Mouse (Mus musculus): ENCODE measurements around the gene Tcp10a. TPM values are rescaled to one million over a fixed set of nuclear protein-coding genes. Genes with fewer than 3 reads are reported as not detected.
"Not testable (repeated sequence)": the region's sequence is repeated elsewhere in the genome, so short reads cannot be mapped to it uniquely, and the experiment has no call there.

Gene Tcp10a
- polyA plus RNA-seq (2015; fragmentation: Nextera tagmentation; extraction: Ambion mirVana) = 0.09 and 0.13 TPM in 2 replicates

GRCm38 (mm10) chr17:7324346-7324745 is at the start of gene Tcp10a:
Tcp10a (plus strand) TSS chr17:7324646.
- ATAC-seq; H3K9me3 ChIP-seq (ENCODE audit: control insufficient read depth, low read length); H3K27me3 ChIP-seq (replicated peaks; ENCODE audit: control insufficient read depth, insufficient read depth, low read length); H3K36me3 ChIP-seq (ENCODE audit: control insufficient read depth, insufficient read depth, low read length); H3K27ac ChIP-seq (ENCODE audit: low read depth, low read length); H3K9ac ChIP-seq (ENCODE audit: low read depth, low read length); H3K4me1 ChIP-seq (ENCODE audit: control insufficient read depth, insufficient read depth, low read depth, low read length); H3K4me3 ChIP-seq (ENCODE audit: low read length); H3K4me2 ChIP-seq (ENCODE audit: low read length): not testable (repeated sequence)
- 96% methylated on average over 3 of the region's 5 CpGs for WGBS

- H3K9me3 ChIP-seq (ENCODE audit: control insufficient read depth, low read length) = no peaks in the 10 kb centered on the region
- no peaks in the 10 kb centered on the region for H3K4me1 ChIP-seq (ENCODE audit: control insufficient read depth, insufficient read depth, low read depth, low read length)
- no peak overlapping the region for H3K4me3 ChIP-seq (ENCODE audit: low read length)
- H3K27ac ChIP-seq (ENCODE audit: low read depth, low read length) = 0 out of 2 replicates have a peak overlapping the region, but pooled peaks have one; percentile 0
- no peak overlapping the region for H3K9ac ChIP-seq (ENCODE audit: low read depth, low read length)
- H3K4me2 ChIP-seq (ENCODE audit: low read length) = no peak overlapping the region
- 71% methylated on average over 15 of the region's 15 CpGs for WGBS
- H3K36me3 ChIP-seq (ENCODE audit: control insufficient read depth, insufficient read depth, low read length) = peaks cover 11% of the 10 kb centered on the region
- H3K27me3 ChIP-seq (replicated peaks; ENCODE audit: control insufficient read depth, insufficient read depth, low read length) = no peaks in the 10 kb centered on the region
- ATAC-seq = peak; percentile 40; the same call in 1 of the 2 replicates
These were observed 45.7 kb upstream of the Tcp10a start for GRCm38 (mm10) chr17:7278702-7279242.

DNA sequence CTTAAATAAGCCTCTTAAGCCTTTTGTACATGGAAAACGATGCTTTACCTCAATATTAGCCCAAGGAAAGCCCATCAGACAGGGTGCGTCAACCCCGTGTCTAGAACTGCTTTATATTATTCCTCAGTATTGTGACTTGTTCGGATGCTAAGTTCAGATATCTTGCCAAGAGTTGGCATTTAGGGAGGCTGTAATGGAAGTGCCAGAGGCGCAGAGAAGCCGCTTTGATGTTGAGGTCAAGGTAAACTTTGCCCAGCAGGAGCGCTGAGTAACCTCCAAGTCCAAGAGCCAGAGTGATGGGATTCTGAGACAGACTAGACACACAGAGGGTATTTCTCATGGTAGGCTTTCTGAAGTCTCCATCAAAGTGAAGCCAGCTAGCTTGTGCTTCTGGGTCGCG is 45.2 kb upstream of the Tcp10a start:
- H3K4me3 ChIP-seq (ENCODE audit: low read length) = no peak overlapping the region
- H3K4me2 ChIP-seq (ENCODE audit: low read length) = no peak overlapping the region
- H3K27me3 ChIP-seq (replicated peaks; ENCODE audit: control insufficient read depth, insufficient read depth, low read length) = no peaks in the 10 kb centered on the region
- H3K27ac ChIP-seq (ENCODE audit: low read depth, low read length) = 0 out of 2 replicates have a peak overlapping the region, but pooled peaks have one; percentile 0
- peaks cover under 1% of the 10 kb centered on the region; the same call in 1 of the 2 replicates for H3K4me1 ChIP-seq (ENCODE audit: control insufficient read depth, insufficient read depth, low read depth, low read length)
- WGBS = 87% methylated on average over 9 of the region's 9 CpGs
- no peak overlapping the region for H3K9ac ChIP-seq (ENCODE audit: low read depth, low read length)
- no peaks in the 10 kb centered on the region for H3K9me3 ChIP-seq (ENCODE audit: control insufficient read depth, low read length)
- ATAC-seq = no peak
- peaks cover 11% of the 10 kb centered on the region for H3K36me3 ChIP-seq (ENCODE audit: control insufficient read depth, insufficient read depth, low read length)

DNA sequence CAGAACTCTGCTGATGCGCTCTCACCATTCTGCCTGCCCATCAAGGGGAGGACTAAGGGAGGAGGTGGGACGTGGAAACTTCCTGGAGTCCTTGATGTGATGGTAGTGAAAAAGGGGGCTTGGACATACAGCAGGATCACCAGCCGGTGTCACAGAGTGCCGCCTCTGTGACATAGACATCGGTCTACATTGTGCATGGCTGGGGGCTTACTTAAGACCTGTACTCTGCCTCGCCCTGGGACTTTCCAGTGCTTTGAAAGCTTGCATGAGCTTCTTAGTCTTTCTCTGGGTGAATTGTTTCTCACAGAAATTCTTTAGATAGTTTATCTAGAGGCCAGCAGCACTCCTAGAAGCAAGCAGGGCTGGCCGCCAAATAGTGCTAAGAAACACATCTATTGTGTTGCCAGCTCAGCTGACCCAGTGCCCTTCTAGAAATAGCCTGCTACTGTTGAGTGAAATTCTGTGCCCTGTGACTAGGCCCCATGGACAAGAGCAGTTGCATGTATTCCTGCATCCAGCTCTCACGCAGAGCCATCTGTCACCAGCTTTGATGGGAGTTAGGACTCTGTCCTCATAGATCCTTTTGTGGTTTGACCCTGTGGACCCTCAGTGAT is 40.0 kb upstream of the Tcp10a start:
- H3K9ac ChIP-seq (ENCODE audit: low read depth, low read length) = no peak overlapping the region
- no peaks in the 10 kb centered on the region for H3K27me3 ChIP-seq (replicated peaks; ENCODE audit: control insufficient read depth, insufficient read depth, low read length)
- peaks cover 6% of the 10 kb centered on the region; the same call in 1 of the 2 replicates for H3K36me3 ChIP-seq (ENCODE audit: control insufficient read depth, insufficient read depth, low read length)
- H3K4me2 ChIP-seq (ENCODE audit: low read length) = no peak overlapping the region
- no peaks in the 10 kb centered on the region for H3K9me3 ChIP-seq (ENCODE audit: control insufficient read depth, low read length)
- 67% methylated on average over 8 of the region's 8 CpGs for whole genome bisulfite sequencing
- peak; percentile 55 for ATAC-seq
- H3K4me3 ChIP-seq (ENCODE audit: low read length) = no peak overlapping the region
- peak overlapping the region; percentile 21; the same call in 1 of the 2 replicates for H3K27ac ChIP-seq (ENCODE audit: low read depth, low read length)
- H3K4me1 ChIP-seq (ENCODE audit: control insufficient read depth, insufficient read depth, low read depth, low read length) = peaks cover 3% of the 10 kb centered on the region

- H3K9ac ChIP-seq (ENCODE audit: low read depth, low read length) = no peak overlapping the region
- 88% methylated on average over 12 of the region's 12 CpGs for WGBS
- ATAC-seq = no peak
- H3K9me3 ChIP-seq (ENCODE audit: control insufficient read depth, low read length) = no peaks in the 10 kb centered on the region
- H3K4me2 ChIP-seq (ENCODE audit: low read length) = no peak overlapping the region
- H3K4me1 ChIP-seq (ENCODE audit: control insufficient read depth, insufficient read depth, low read depth, low read length) = peaks cover 3% of the 10 kb centered on the region
- peak overlapping the region; percentile 21; the same call in 1 of the 2 replicates for H3K27ac ChIP-seq (ENCODE audit: low read depth, low read length)
- H3K4me3 ChIP-seq (ENCODE audit: low read length) = no peak overlapping the region
- no peaks in the 10 kb centered on the region for H3K27me3 ChIP-seq (replicated peaks; ENCODE audit: control insufficient read depth, insufficient read depth, low read length)
- peaks cover 6% of the 10 kb centered on the region; the same call in 1 of the 2 replicates for H3K36me3 ChIP-seq (ENCODE audit: control insufficient read depth, insufficient read depth, low read length)
These were observed 39.2 kb upstream of the Tcp10a start for GRCm38 (mm10) chr17:7285292-7285691.

GRCm38 (mm10) chr17:7286422-7287050 is 37.9 kb upstream of the Tcp10a start:
- H3K4me1 ChIP-seq (ENCODE audit: control insufficient read depth, insufficient read depth, low read depth, low read length) = peaks cover 3% of the 10 kb centered on the region
- H3K4me3 ChIP-seq (ENCODE audit: low read length) = no peak overlapping the region
- peaks cover 6% of the 10 kb centered on the region; the same call in 1 of the 2 replicates for H3K36me3 ChIP-seq (ENCODE audit: control insufficient read depth, insufficient read depth, low read length)
- 0 out of 2 replicates have a peak overlapping the region, but pooled peaks have one; percentile 27 for H3K27ac ChIP-seq (ENCODE audit: low read depth, low read length)
- no peak for ATAC-seq
- no peaks in the 10 kb centered on the region for H3K9me3 ChIP-seq (ENCODE audit: control insufficient read depth, low read length)
- WGBS = 56% methylated on average over 12 of the region's 12 CpGs
- H3K9ac ChIP-seq (ENCODE audit: low read depth, low read length) = no peak overlapping the region
- H3K27me3 ChIP-seq (replicated peaks; ENCODE audit: control insufficient read depth, insufficient read depth, low read length) = no peaks in the 10 kb centered on the region
- no peak overlapping the region for H3K4me2 ChIP-seq (ENCODE audit: low read length)

DNA sequence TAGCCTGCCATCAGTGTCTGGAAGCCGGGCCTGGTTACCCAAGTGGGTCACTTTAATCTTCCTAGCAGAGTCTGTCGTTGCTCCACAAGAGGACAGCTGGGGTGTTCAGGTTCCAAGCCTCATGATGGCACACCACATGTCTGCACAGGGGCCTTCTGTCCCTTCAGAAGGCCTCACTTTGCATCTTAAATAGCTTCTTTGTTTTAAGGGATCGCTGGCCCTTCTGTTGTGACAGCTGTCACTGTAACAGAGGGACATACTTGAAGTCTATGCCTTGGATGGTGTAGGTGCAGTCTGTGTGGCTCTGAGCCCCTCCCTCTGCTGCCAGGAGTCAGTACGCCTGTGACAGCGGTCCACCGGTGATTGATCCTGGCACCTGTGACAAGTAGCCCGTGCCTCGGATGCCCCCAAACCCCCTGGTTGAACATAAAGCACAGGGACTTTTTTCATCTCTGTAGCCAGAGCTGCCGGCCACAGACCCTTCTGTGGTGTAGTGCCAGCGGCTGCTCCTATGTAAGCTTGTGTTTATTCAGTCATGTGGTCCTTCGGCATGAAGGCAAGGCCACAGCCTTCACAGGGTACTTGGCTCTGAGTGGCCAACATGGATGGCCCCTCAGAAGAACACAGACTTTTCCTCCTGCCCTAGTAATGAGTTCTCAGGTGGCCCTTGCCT is 32.3 kb upstream of the Tcp10a start:
- peaks cover 5% of the 10 kb centered on the region; the same call in 1 of the 2 replicates for H3K36me3 ChIP-seq (ENCODE audit: control insufficient read depth, insufficient read depth, low read length)
- H3K27ac ChIP-seq (ENCODE audit: low read depth, low read length) = no peak overlapping the region
- no peaks in the 10 kb centered on the region for H3K9me3 ChIP-seq (ENCODE audit: control insufficient read depth, low read length)
- peak; percentile 85 for ATAC-seq
- 45% methylated on average over 11 of the region's 11 CpGs for WGBS
- H3K27me3 ChIP-seq (replicated peaks; ENCODE audit: control insufficient read depth, insufficient read depth, low read length) = no peaks in the 10 kb centered on the region
- H3K4me1 ChIP-seq (ENCODE audit: control insufficient read depth, insufficient read depth, low read depth, low read length) = no peaks in the 10 kb centered on the region; the same call in 1 of the 2 replicates
- no peak overlapping the region for H3K9ac ChIP-seq (ENCODE audit: low read depth, low read length)
- H3K4me3 ChIP-seq (ENCODE audit: low read length) = no peak overlapping the region
- no peak overlapping the region for H3K4me2 ChIP-seq (ENCODE audit: low read length)

- H3K4me2 ChIP-seq (ENCODE audit: low read length); H3K36me3 ChIP-seq (ENCODE audit: control insufficient read depth, insufficient read depth, low read length); H3K9me3 ChIP-seq (ENCODE audit: control insufficient read depth, low read length); H3K27me3 ChIP-seq (replicated peaks; ENCODE audit: control insufficient read depth, insufficient read depth, low read length); H3K27ac ChIP-seq (ENCODE audit: low read depth, low read length); H3K4me3 ChIP-seq (ENCODE audit: low read length); H3K4me1 ChIP-seq (ENCODE audit: control insufficient read depth, insufficient read depth, low read depth, low read length); H3K9ac ChIP-seq (ENCODE audit: low read depth, low read length): not testable (repeated sequence)
- WGBS = 68% methylated on average over 8 of the region's 8 CpGs
- peak; percentile 92 for ATAC-seq
These were observed 17.9 kb upstream of the Tcp10a start for GRCm38 (mm10) chr17:7306278-7307196.
